Mouse (Mus musculus): ENCODE data around the gene Slc22a12.

Gene Slc22a12

DNA sequence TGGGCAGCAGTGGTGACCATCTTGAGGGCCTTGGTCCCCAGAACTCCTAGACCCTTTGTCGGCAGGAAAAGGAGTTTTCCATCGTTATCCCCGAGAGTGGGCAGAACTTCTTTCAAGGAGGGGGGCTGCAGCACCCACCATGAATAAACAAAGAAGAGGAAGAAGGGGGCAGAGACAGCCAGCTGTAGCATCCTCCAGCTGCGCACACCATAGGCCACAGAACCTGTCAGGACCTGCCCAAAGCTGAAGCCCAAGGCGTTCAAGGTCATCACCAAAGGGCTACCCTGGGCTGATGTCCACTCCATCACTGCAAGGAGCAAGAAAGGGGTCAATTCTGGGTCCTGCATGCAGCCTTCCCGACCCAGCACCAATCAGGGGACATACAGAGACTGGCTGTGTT is 2.6 kb downstream of the Slc22a12 start:
- no peak for DNase-seq (ENCODE audit: low spot score)

DNA sequence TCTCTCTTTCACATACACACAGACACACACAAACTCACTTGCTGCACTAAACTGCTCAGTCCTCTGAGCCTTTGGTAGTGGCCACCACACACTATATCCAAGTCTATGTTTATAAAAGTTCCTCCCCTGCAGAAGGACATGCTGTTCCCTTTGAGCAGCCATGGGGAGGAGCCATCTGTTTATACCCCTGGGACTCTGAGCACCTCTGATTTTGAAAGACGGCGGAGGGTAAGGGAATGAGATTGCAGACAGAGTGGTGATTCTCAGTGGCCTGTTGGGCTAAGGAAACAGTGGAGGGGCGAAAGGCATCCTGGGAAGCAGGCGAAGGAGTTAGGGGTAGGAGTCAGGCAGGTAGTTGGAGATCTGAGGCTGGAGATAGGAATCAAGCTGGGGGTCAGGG is 3.2 kb downstream of the Slc22a12 start:
- no peak for DNase-seq (ENCODE audit: low spot score)

DNA sequence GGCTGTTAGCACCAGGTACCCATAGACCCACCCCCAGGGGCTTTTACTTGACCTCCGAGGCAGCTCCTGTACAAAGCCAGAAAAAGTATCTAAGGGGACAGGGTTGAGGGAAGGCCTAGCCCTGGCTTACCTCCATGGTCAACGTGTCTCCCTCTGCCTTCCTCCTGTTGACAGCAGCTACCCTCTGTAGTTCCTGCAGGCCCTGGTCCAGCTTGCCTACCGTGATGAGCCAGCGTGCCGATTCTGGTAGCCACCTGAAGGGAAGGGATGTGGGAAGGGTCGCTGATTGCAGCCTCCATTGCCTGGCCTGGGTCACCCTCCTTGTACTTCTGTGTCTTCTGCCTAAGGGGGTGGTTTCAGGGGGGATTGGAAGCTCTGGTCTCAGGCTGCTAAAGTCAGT is 4.3 kb downstream of the Slc22a12 start:
- DNase-seq (ENCODE audit: low spot score), result no peak

DNA sequence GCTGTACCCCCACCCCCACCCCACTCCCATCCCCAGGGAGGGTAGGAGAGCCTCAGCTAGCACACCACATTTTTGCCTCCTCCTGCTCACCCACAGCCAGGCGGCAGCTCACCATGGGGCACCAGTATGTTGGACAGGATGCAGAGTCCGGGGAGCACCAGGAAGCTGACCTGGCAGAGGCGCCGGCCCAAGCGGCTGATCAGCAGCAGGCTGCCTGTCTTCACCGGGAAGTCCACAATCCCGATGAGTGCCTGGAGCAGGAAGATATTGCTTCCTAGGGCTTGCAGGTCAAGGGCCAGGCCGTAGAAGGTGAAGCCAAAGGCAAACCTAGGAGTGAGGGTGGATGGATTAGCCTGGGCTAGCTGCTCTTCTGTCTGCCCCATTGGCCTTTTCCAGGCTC is 5.3 kb downstream of the Slc22a12 start:
- DNase-seq (ENCODE audit: low spot score), result no peak

DNA sequence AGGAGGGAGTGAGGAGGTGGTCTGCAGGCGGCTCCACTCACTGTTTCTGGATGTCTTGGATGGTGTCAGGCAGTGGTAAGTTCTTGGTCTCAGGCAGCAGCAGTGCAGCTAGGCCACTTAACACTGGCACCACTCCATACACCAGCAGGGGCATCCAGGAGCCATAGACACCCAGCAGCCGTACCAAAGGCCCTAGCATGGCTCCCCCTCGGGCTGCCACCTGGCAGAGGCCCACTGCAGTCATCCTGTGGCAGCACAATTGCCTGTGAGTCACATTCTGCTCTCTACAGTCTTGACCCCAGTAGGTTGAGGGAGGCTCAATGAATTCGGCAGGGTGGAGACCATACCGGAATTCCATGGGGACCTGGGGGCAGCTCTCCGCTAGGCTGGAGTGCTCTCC is 6.1 kb downstream of the Slc22a12 start:
- no peak for DNase-seq (ENCODE audit: low spot score)

DNA sequence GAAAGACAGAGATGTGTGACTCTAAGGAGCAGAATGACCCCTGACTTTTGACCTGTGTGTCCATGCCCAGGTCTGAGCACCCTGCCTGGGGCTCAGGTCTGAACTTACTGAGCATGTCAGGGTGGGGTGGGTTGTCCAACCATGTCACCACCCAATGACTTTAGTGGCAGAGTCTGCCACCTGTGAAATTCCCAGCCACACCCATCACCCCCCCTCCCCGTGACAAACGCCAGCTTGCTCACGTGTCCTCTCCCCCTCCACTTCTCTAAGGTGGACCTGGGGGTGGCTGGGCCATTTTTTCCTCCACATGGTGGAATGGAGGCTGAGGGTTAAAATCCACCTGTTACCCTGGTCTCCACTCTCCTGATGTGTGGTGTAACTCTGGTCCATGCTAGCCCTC is 6.6 kb downstream of the Slc22a12 start:
- DNase-seq (ENCODE audit: low spot score), result no peak

DNA sequence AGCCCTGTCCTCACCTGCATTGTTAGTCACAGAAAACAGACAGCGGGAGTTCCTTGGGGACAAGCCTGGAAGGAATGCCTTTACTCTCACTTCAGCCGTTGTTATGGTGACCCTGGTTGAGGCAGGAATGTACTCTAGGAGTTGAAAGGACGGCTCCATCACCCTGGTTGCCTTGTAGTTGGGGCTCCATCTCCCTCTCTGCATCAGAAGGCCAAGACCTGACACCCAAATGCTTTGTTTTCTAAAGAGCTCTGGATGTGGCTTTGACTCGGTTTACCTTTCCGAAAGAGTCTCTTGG is 8.8 kb downstream of the Slc22a12 start:
- DNase-seq (ENCODE audit: low spot score), result peak; percentile 62

DNA sequence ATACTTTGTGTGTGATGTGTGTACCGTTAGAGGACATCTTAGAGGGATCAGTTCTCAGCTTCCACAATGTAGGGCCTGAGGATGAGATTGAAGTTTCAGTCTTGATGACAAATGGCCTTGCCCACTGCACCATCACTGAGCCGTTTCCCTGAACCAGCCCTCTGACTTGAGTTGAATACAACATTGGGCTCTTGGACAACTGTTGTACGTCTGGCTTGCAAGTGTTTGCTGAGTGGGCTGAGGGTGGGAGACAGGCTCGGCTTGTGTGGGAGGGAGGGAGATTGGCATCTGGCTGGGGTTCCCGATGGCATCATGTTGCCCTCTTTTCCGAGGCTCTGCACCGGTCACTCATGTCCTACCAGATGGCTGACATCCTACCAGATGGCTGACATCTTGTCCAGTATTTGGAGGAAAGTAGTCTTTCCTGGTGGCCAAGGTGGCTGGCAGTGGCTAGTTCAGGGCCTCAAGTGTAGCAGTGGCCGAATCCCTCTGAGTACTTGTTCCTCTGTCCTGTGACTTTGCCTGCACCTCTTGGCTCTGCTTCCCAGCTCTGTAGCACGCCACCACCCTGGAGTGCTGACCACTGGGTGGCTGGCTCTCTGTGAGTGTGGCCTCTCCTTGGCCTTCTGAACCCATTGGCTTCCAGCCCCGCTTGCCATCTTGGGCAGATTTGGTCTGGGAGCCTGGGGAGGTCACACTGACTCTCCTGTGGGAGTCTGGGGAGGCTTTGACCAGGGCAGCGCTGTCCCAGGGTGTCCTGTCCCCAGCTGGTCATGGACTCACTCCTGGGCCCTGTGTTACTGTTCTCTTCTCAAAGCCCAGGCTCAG is 9.3 kb downstream of the Slc22a12 start:
- no peak for DNase-seq (ENCODE audit: low spot score)

DNA sequence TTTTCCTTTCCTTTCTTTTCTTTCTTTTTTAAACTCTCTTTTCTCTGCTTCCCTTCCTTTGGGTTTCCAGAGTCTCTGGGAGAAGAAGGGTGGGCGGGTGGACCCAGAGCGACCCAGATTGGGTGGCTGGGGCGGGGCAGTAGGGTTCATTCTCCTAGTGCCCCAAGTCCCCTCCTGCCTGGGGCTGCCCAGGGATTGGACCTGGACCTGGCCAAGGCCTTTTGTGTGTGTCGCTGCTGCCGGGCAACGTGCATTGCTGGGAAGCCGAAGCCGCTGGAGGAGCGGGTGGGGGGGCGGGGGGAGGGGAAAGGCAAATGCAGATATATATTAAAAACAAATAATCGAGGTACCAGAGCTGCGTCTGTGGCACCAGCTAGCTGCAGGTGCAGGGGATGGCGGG is 10.2 kb downstream of the Slc22a12 start:
- peak; percentile 62 for DNase-seq (ENCODE audit: low spot score)

DNA sequence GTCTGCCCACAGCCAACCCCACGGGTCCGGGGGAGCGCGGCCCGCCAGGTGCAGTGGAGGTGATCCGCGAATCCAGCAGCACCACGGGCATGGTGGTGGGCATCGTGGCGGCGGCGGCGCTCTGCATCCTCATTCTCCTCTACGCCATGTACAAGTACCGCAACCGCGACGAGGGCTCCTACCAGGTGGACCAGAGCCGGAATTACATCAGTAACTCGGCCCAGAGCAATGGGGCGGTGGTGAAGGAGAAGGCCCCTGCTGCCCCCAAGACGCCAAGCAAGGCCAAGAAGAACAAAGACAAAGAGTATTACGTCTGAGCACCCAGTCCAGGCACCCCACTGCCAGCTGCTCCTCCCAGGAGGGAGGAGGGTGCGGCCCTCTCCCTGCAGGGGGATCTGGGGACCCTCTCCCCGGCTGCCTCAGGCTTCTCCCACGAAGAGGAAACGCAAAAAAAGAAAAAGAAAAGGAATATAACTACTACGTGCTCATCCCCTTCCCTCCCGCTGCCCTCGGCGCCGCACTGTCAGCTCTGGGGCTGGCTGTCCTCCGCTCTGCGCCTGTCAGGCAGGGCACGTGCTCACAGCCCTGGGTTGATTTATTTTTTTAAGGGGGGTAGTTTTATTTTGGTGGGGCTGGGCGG is 10.9 kb downstream of the Slc22a12 start:
- peak; percentile 67 for DNase-seq (ENCODE audit: low spot score)

DNA sequence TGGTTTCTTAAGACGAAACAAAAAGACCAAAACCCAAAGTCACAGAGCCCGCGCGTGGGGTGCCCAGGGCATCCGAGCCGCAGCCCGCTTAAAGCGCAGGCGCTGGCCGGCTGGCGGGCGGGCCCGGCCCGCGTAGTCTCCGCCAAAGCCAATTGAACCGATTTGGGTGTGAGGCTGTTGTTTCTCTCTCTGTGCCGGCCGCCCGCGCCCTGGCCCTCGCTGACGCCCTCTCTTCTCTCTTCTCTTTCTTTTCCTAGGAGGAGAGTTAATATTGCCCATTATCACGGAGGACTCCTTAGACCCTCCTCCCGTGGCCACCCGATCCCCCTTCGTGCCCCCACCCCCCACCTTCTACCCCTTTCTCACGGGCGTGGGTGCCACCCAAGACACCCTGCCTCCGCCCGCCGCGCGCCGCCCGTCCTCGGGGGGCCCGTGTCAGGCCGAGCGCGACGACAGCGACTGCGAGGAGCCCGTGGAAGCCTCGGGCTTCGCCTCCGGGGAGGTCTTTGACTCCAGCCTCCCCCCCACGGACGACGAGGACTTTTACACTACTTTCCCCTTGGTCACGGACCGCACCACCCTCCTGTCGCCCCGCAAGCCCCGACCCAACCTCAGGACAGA is 11.7 kb downstream of the Slc22a12 start:
- DNase-seq (ENCODE audit: low spot score), result peak; percentile 60

DNA sequence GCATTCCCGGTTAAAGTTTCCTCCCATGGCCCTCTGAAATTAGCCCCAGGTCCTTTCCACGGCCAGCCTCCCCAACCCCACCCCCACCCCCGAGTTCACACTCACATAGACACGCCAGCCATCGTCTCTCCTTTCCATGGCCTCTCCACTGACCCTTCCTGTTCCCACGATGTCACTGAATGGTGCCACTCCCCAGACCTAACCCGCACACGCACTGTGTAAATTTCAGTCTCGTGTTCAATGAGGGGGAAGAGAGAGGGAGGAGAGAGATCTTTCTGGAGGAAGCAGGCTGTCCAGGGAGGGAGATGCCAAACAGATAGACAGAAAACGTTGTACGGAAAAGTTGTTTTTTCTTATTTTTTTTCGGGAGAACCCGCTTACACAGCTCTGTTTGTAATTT is 12.5 kb downstream of the Slc22a12 start:
- peak; percentile 24 for DNase-seq (ENCODE audit: low spot score)

DNA sequence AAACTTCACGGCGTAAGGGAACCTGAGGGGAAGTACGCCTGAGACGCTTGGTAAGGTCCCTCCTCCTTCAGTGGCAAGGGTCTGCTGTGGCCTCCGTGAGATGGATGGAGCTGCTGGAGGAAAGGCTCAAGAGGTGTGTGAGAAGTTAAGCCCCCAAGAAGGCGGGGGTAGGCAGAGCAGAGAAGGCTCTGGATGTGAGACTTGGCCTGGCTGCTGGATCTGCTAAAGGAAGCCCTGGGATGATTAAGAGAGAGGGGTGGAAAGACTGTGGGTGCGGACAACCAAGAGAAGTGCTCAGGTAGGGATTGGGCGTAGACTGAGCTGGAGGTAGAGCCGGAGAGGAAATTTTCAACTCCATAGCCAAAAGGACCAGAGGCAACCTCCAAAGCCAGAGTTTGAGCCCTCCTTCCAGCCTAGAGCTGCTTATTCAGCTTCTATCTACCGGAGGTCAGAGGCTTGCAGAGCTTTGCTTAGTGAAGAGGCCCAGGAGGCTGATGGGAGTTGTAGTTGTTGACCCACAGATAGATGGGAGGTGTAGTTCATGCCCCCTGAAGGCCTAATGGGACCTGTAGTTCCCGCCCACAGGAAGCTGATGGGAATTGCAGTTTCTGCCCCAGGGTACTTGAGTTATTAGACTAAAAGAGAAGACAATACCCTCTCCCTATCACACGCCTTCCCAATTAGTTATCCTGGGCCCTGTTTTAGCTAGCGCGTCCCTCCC is 13.4 kb downstream of the Slc22a12 start:
- peak; percentile 89 for DNase-seq (ENCODE audit: low spot score)

DNA sequence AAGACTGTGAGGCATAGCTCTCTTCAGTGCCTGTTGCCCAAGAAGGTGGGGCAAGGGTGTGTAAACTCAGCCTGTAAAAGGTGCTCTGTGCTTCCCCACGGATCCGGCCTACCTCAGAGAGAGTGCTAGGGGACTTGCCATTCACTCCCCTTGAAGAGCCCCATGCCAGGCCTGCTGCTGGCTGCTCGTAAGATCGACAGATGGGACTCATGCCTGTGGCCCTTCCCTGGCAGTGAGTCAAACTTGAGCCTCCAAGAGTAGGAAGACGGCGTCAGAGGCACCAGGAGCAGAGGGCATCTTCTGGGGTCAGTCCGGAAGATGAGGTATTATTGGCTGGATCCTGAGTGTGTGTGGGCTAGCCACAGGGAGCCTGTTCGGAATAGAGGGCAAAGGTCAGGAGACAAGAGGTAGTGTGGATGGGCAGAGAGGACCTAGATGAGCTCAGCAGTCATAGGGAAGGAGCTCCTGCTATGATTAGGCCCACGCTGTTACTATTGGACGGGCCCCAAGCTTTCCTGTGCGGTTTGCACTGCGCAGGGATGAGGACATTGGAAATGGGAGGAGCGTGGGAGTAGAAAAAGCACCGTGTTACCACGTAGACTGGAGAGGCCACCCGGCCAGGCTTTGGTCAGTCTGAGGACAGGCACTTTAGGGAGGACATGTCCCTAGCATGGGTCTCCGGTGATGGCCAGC is 14.8 kb downstream of the Slc22a12 start:
- no peak for DNase-seq (ENCODE audit: low spot score)

DNA sequence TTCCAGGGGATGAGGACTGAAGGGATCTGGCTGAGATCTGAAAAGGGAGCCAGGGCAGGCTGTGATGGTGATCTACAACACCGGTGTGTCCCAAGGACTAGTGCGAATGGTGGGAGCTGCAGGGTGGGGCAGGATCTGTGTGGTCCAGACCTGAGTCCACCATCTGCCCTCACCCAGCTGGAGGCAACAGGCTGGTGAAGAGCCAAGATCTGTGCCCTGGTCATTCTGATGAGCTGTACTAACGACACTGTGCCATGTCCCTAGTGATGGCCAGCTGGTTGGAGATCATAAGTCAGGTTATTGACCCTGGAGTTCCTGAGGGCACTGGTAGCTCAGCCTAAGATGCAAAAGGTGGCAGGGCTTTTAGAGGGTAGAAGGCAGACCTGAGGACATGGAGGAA is 15.4 kb downstream of the Slc22a12 start:
- no peak for DNase-seq (ENCODE audit: low spot score)

DNA sequence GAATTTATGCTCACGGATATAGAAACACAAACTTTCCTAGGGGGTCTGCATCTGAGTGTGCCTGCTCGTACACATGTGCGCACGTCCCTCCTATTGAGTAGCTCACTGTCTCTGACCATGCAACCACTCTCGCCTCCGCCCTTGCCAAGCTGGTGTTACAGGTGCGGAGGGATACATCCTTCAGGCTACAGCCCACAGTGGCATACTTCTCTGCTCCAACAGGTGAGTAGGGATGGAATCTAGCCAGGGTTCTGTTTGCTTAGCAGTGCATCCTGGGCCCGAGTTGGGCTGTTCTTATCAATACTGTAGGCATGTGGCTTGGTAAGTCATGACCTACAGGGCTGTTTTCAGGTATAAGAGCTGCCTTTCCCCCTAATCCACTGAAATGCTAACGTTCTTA is 16.8 kb downstream of the Slc22a12 start:
- no peak for DNase-seq (ENCODE audit: low spot score)

DNA sequence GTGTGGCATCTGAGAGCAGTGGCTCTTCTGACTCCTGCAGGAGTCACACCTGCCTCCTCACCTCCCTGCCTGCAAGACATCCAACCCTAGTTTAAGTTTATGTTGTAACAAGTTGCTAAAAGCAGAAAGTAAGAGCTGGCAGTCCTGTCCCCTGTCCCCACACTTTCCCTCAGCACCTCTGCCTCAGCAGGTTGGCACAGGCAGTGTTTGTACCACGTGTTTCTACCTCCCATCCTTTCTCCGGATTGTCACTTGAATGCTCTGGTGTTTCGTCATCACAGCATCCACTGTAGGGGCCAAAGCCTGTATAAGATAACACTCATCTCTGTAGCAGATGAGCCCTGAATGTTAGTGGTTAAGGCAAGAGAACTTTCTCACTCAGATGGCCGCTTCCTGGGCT is 17.8 kb downstream of the Slc22a12 start:
- no peak for DNase-seq (ENCODE audit: low spot score)

DNA sequence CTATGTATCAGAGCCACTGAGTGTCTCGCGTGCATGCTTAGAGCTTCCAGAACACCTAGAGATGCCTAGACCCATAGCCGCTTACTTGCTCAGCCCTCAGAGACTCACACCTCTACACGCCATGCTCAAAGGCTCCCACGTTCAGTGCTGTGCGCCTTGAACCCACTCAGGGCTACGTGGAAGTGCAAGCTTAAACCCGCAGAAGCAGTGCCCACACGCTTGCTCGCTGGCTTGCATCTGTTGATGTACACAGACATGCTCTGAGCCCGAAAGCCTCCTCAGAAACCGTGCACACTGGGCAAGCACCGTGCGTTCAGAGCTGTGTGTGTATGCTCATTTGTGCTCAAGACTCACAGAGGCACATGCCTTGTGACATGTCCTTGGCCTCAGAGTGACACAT is 20.5 kb downstream of the Slc22a12 start:
- DNase-seq (ENCODE audit: low spot score), result no peak

DNA sequence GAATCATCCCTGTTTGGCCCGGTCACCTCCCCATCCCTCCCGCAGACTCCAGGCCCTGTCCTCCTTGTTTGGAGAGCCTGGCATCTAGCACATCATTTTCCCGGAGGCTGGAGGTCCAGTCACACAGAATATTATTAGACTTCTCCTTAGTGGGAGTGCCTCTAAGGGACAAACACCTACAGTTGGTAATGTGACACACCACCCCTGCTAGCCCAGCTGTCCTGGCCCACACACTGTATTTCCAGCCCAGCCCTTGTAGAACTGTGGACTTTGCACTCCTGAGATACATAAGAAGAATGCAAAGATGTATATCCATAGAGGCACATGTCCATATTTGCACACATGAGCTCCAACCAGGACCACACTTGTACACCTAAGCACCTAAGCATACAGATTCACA is 21.2 kb downstream of the Slc22a12 start:
- no peak for DNase-seq (ENCODE audit: low spot score)

DNA sequence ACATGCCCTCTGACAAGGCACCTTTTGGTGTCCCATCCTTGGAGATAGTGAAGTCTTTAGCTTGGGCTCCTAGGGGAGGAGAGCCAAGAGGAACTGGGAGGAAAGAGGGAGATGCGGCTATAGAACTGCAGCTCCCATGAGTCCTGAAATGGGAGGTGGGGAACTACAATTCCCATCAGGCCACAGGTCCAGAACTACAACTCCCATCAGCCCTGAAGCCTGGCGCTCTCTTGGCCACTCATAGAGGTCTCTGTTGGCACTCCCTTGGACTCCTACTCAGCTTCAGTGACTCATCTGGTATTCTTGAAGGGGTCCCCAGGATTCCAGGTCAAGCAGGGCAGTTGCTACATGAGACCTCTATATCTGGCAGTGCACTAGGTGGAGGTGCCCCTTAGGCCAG is 23.3 kb downstream of the Slc22a12 start:
- peak; percentile 55 for DNase-seq (ENCODE audit: low spot score)

DNA sequence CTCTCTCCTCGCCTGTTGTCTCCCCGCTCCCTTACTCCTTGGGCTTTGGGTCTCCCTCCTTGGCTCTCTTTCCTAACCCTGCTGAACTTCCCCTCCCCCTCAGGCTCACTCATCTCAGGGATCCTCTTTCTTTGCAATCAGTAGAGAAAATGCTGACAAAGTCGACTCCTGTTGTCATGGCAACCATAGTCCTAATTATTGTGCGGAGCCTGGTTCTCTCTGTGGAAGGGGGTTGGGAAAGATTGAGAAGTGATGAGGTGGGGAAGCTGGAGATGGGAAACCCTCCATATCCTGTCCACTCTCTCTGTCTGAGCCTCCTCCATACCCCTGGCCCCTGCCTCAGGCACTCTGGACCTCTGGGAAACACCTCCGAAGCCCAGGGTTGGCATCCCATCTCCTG is 24.2 kb downstream of the Slc22a12 start:
- DNase-seq (ENCODE audit: low spot score), result peak; percentile 84

DNA sequence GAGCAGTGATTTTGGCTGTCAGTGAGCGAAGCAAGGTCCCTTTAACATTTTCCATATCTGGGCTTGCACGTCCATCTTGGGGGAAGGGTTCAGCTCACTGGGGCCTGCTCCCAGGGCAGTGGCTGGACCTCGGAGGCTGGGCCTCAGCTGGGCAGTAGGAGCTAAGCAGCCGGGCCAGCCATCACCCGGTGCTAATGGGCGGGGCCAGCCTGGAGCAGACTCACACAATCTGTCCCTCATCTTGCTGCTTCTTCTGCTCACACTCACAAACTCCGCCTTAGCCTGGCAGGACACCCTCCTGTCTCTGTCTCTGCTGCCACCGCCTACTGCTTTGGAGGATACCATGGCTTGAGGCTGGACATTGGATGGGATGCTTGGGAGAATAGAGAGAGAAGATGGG is 26.7 kb downstream of the Slc22a12 start:
- peak; percentile 37 for DNase-seq (ENCODE audit: low spot score)

Measured in embryo, embryonic 10 days (tissue).